Comparison of ENCODE assay signal across 9 mouse cellular contexts in the genomic region with DNA sequence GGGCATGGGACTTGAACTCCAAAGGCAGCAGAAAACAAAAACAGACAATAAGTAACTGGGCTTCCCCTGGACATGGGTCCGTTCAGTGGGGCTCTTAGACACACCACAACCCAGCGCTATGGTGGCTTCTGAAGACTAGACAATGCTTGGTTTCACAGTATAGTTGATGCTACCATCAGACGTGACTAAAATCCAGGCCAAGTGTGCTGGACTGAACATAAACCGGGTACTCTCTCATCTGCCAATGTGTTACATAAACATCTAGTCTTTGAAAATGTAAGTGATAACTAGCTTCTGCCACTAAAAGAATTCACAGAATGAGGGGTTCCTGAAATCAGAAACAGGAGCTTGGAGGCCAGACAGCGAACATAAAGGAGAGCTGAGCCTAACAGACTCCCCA.
"Had no signal": no experiment of that assay in that cellular context is flagged by ENCODE, and none has a peak within 500 bp of the region (broad histone marks: within the 10 kb centered on the region; RNA-seq: fewer than 3 reads in every experiment).

No protein-coding gene starts in this region.

- H3K27ac ChIP-seq: limb, embryonic 15.5 days; liver, embryonic 12.5 days; midbrain, embryonic 12.5 days; stomach, postnatal 0 days had no signal

- H3K4me3 ChIP-seq: limb, embryonic 15.5 days; liver, embryonic 12.5 days; midbrain, embryonic 12.5 days had no signal

- H3K4me2 ChIP-seq: limb, embryonic 15.5 days; liver, embryonic 12.5 days; midbrain, embryonic 12.5 days had no signal

- H3K9me3 ChIP-seq: limb, embryonic 15.5 days; liver, embryonic 12.5 days; midbrain, embryonic 12.5 days had no signal

- H3K36me3 ChIP-seq: limb, embryonic 15.5 days; liver, embryonic 12.5 days; midbrain, embryonic 12.5 days had no signal

- H3K4me1 ChIP-seq: liver, embryonic 12.5 days; midbrain, embryonic 12.5 days had no signal

- H3K9ac ChIP-seq: limb, embryonic 15.5 days; liver, embryonic 12.5 days; midbrain, embryonic 12.5 days had no signal

- H3K27me3 ChIP-seq: limb, embryonic 15.5 days; liver, embryonic 12.5 days; midbrain, embryonic 12.5 days had no signal

- DNase-seq: kidney, adult 8-10 months; kidney, postnatal 25 days; lung, postnatal 14 days; thymus, postnatal 4 days had no signal

- ATAC-seq: intestine, postnatal 0 days; liver, embryonic 12.5 days had no signal
